Mouse (Mus musculus): ENCODE data around the gene Ccr5.

Gene Ccr5

DNA sequence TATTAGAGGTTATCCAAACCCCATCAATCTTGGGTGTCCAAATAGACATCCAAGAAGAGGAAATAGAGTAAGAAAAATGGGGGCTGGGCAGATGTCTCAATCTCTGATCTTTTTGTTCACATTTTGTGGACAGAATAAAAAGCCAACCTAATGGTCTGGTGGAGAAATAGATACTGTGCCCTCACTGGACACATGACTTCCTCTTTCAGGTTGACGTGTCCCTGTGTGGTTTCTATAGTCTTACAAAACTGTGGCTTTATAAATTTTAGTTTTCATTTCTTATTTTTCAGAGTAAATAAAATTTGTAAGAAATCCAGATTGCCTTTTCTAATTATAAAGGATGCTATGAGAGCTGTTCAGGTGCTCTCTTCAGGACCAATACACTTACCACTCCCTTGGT, 22.3 kb downstream of the Ccr5 start:
- no peak for DNase-seq

- DNase-seq, result no peak
Measured at GRCm38 (mm10) chr9:124146307-124146706, 25.0 kb downstream of the Ccr5 start.

Data from cerebellum, adult 8-10 months (tissue).